In genomic region chr10:128543100-128543499, GRCm38 (mm10) we compare ENCODE assay signal across 17 mouse cellular contexts.
"Had no signal": no experiment of that assay in that cellular context is flagged by ENCODE, and none has a peak within 500 bp of the region (broad histone marks: within the 10 kb centered on the region; RNA-seq: fewer than 3 reads in every experiment).

No protein-coding gene starts in this region.

- H3K9ac ChIP-seq: liver, embryonic 13.5 days; liver, postnatal 0 days; lung, embryonic 15.5 days; midbrain, embryonic 12.5 days; neural tube, embryonic 13.5 days had no signal

- DNase-seq: kidney, postnatal 25 days; liver; liver, embryonic 13.5 days; liver, postnatal 0 days; lung, postnatal 14 days; retina, postnatal 1 day; right cerebral cortex, postnatal 4 days; spleen, adult 18-20 months; thymus, adult 18-20 months; thymus, postnatal 14 days had no signal

- H3K4me3 ChIP-seq: left cerebral cortex, adult 2 months; liver, embryonic 13.5 days; lung, embryonic 15.5 days; megakaryocyte, embryonic 14.5 days; midbrain, embryonic 12.5 days; neural tube, embryonic 13.5 days had no signal

- H3K9me3 ChIP-seq: liver, embryonic 13.5 days; lung, embryonic 15.5 days; megakaryocyte, embryonic 14.5 days; midbrain, embryonic 12.5 days; neural tube, embryonic 13.5 days had no signal

- H3K27ac ChIP-seq: left cerebral cortex, adult 2 months; liver, embryonic 13.5 days; lung, embryonic 15.5 days; macrophage; midbrain, embryonic 12.5 days; neural tube, embryonic 13.5 days had no signal

- ATAC-seq: liver, postnatal 0 days; midbrain, embryonic 16.5 days had no signal

- H3K4me2 ChIP-seq: liver, embryonic 13.5 days; lung, embryonic 15.5 days; midbrain, embryonic 12.5 days; neural tube, embryonic 13.5 days had no signal

- H3K27me3 ChIP-seq: liver, embryonic 13.5 days; lung, embryonic 15.5 days; megakaryocyte, embryonic 14.5 days; midbrain, embryonic 12.5 days; neural tube, embryonic 13.5 days had no signal
